Mouse (Mus musculus): Measurements from ENCODE around the gene Plrg1. TPM values are rescaled to one million over a fixed set of nuclear protein-coding genes. Genes with fewer than 3 reads are reported as not detected.

Plrg1 gene
- total and polyA plus RNA-seq, 3 experiments, result 24.4 to 27.5 (median 25.6) TPM

- intact Hi-C loops (cut with DNase I), result no loop called here
- peak; percentile 42 to 47 for DNase-seq
- TF ChIP-seq POLR2A (IDR thresholded peaks at IDR 0.05; ENCODE audit: insufficient read depth, low read depth, low read length), result no peak
- no peak for TF ChIP-seq CTCF (IDR thresholded peaks at IDR 0.05)
- no peak for TF ChIP-seq EP300 (IDR thresholded peaks at IDR 0.05; ENCODE audit: insufficient read depth, low read depth, low read length)
- Histone ChIP-seq H3K27me3 (ENCODE audit: control insufficient read depth, insufficient read depth, low read length) (no peaks in the 10 kb centered on the region), H3K4me1 (ENCODE audit: control insufficient read depth, insufficient read depth, low read length) (no peaks in the 10 kb centered on the region), H3K9ac (ENCODE audit: low read depth, low read length) (no peak overlapping the region), H3K4me3 (no peak overlapping the region), H3K27ac (no peak overlapping the region), H3K36me3 (ENCODE audit: control insufficient read depth, insufficient read depth, low read length) (no peaks in the 10 kb centered on the region), H3K79me2 (replicated peaks; ENCODE audit: control insufficient read depth, insufficient read depth, low read length) (no peaks in the 10 kb centered on the region)
- 52% methylated on average over 3 of the region's 3 CpGs for WGBS
Measured at GRCm38 (mm10) chr3:83076563-83076962, 21.2 kb downstream of the Plrg1 start.

GRCm38 (mm10) chr3:83080567-83081055 is 25.3 kb downstream of the Plrg1 start:
- no peak overlapping the region for H3K4me3 ChIP-seq
- WGBS, result 4% methylated on average over 11 of the region's 11 CpGs
- no peak overlapping the region for H3K9ac ChIP-seq (ENCODE audit: low read depth, low read length)
- H3K79me2 ChIP-seq (replicated peaks; ENCODE audit: control insufficient read depth, insufficient read depth, low read length), result no peaks in the 10 kb centered on the region
- TF ChIP-seq CTCF (IDR thresholded peaks at IDR 0.05) (peak; percentile 96), POLR2A (IDR thresholded peaks at IDR 0.05; ENCODE audit: insufficient read depth, low read depth, low read length) (no peak)
- no peaks in the 10 kb centered on the region for H3K4me1 ChIP-seq (ENCODE audit: control insufficient read depth, insufficient read depth, low read length)
- H3K27me3 ChIP-seq (ENCODE audit: control insufficient read depth, insufficient read depth, low read length), result no peaks in the 10 kb centered on the region
- DNase-seq, result peak; percentile 33 to 44
- H3K36me3 ChIP-seq (ENCODE audit: control insufficient read depth, insufficient read depth, low read length), result no peaks in the 10 kb centered on the region
- no peak overlapping the region for H3K27ac ChIP-seq
- intact Hi-C loops (cut with DNase I), result no loop called here

- Histone ChIP-seq H3K9ac (ENCODE audit: low read depth, low read length) (no peak overlapping the region), H3K36me3 (ENCODE audit: control insufficient read depth, insufficient read depth, low read length) (no peaks in the 10 kb centered on the region), H3K4me1 (ENCODE audit: control insufficient read depth, insufficient read depth, low read length) (no peaks in the 10 kb centered on the region), H3K27me3 (ENCODE audit: control insufficient read depth, insufficient read depth, low read length) (no peaks in the 10 kb centered on the region), H3K27ac (no peak overlapping the region), H3K4me3 (no peak overlapping the region), H3K79me2 (replicated peaks; ENCODE audit: control insufficient read depth, insufficient read depth, low read length) (no peaks in the 10 kb centered on the region)
- TF ChIP-seq EP300 (IDR thresholded peaks at IDR 0.05; ENCODE audit: insufficient read depth, low read depth, low read length) (no peak), POLR2A (IDR thresholded peaks at IDR 0.05; ENCODE audit: insufficient read depth, low read depth, low read length) (no peak), CTCF (IDR thresholded peaks at IDR 0.05) (no peak)
- no peak for DNase-seq
- whole genome bisulfite sequencing, result 85% methylated on average over 6 of the region's 6 CpGs
- intact Hi-C loops (cut with DNase I), result no loop called here
Measured at GRCm38 (mm10) chr3:83097586-83097985, 42.3 kb downstream of the Plrg1 start.

- H3K9ac ChIP-seq (ENCODE audit: low read depth, low read length), result no peak overlapping the region
Measured at GRCm38 (mm10) chr3:83098546-83099034, 43.3 kb downstream of the Plrg1 start.

GRCm38 (mm10) chr3:83099139-83099538 is 43.8 kb downstream of the Plrg1 start:
- Histone ChIP-seq H3K27ac (no peak overlapping the region), H3K79me2 (replicated peaks; ENCODE audit: control insufficient read depth, insufficient read depth, low read length) (no peaks in the 10 kb centered on the region), H3K9ac (ENCODE audit: low read depth, low read length) (no peak overlapping the region), H3K27me3 (ENCODE audit: control insufficient read depth, insufficient read depth, low read length) (no peaks in the 10 kb centered on the region), H3K4me3 (no peak overlapping the region), H3K4me1 (ENCODE audit: control insufficient read depth, insufficient read depth, low read length) (no peaks in the 10 kb centered on the region), H3K36me3 (ENCODE audit: control insufficient read depth, insufficient read depth, low read length) (no peaks in the 10 kb centered on the region)
- 100% methylated on average over 1 of the region's 1 CpGs for WGBS
- intact Hi-C loops (cut with DNase I), result no loop called here
- no peak for TF ChIP-seq CTCF (IDR thresholded peaks at IDR 0.05)
- TF ChIP-seq EP300 (IDR thresholded peaks at IDR 0.05; ENCODE audit: insufficient read depth, low read depth, low read length), result no peak
- TF ChIP-seq POLR2A (IDR thresholded peaks at IDR 0.05; ENCODE audit: insufficient read depth, low read depth, low read length), result no peak
- DNase-seq, result no peak

More at GRCm38 (mm10) chr3:83098546-83099034, 43.3 kb downstream of the Plrg1 start:
- H3K79me2 ChIP-seq (replicated peaks; ENCODE audit: control insufficient read depth, insufficient read depth, low read length), result no peaks in the 10 kb centered on the region
- no peak overlapping the region for H3K27ac ChIP-seq
- H3K4me3 ChIP-seq, result no peak overlapping the region; the same call in 1 of the 2 replicates
- no peaks in the 10 kb centered on the region for H3K4me1 ChIP-seq (ENCODE audit: control insufficient read depth, insufficient read depth, low read length)
- intact Hi-C loops (cut with DNase I), result no loop called here
- no peaks in the 10 kb centered on the region for H3K27me3 ChIP-seq (ENCODE audit: control insufficient read depth, insufficient read depth, low read length)
- H3K36me3 ChIP-seq (ENCODE audit: control insufficient read depth, insufficient read depth, low read length), result no peaks in the 10 kb centered on the region
- TF ChIP-seq CTCF (IDR thresholded peaks at IDR 0.05) (no peak), POLR2A (IDR thresholded peaks at IDR 0.05; ENCODE audit: insufficient read depth, low read depth, low read length) (no peak)
- WGBS, result 20% methylated on average over 14 of the region's 14 CpGs
- DNase-seq, result no peak

GRCm38 (mm10) chr3:83099651-83100050 is 44.3 kb downstream of the Plrg1 start:
- no peaks in the 10 kb centered on the region for H3K27me3 ChIP-seq (ENCODE audit: control insufficient read depth, insufficient read depth, low read length)
- WGBS, result 76% methylated on average over 6 of the region's 6 CpGs
- TF ChIP-seq CTCF (IDR thresholded peaks at IDR 0.05), result no peak
- no peak for TF ChIP-seq EP300 (IDR thresholded peaks at IDR 0.05; ENCODE audit: insufficient read depth, low read depth, low read length)
- TF ChIP-seq POLR2A (IDR thresholded peaks at IDR 0.05; ENCODE audit: insufficient read depth, low read depth, low read length), result no peak
- no peaks in the 10 kb centered on the region for H3K4me1 ChIP-seq (ENCODE audit: control insufficient read depth, insufficient read depth, low read length)
- no peak overlapping the region for H3K4me3 ChIP-seq
- H3K9ac ChIP-seq (ENCODE audit: low read depth, low read length), result no peak overlapping the region
- H3K27ac ChIP-seq, result no peak overlapping the region
- no peak for DNase-seq
- no peaks in the 10 kb centered on the region for H3K36me3 ChIP-seq (ENCODE audit: control insufficient read depth, insufficient read depth, low read length)
- intact Hi-C loops (cut with DNase I), result no loop called here
- no peaks in the 10 kb centered on the region for H3K79me2 ChIP-seq (replicated peaks; ENCODE audit: control insufficient read depth, insufficient read depth, low read length)

All from heart, adult 2 months (tissue).